Mouse (Mus musculus) heart, embryonic 12.5 days (tissue): ENCODE measurements at regions not wholly inside any gene's neighbourhood (a gene's known extent, or its start where the extent isn't known, plus 50 kb on each side); places are given as distances from the start of the nearest gene placed in this dataset.

Source experiments
- ATAC-seq: fragments of 200-750 bp; cut with Nextera tagmentation; 2 replicates; pipeline ENCODE4 v1.8.0; 2017; ENCODE audit warnings: moderate TSS enrichment, moderate library complexity; ENCODE audit not compliant: insufficient number of reproducible peaks, low FRiP score
- H3K27ac ChIP-seq: fragments of 300-500 bp; sonication (generic); 2 replicates; pipeline ENCODE4 v1.5.1; 2016; ENCODE audit warnings: mild to moderate bottlenecking, moderate library complexity; ENCODE audit not compliant: poor library complexity, severe bottlenecking
- H3K27me3 ChIP-seq: fragments of 300-500 bp; sonication (generic); replicated peaks from 2 replicates; pipeline ENCODE4 v1.6.1; 2016; ENCODE audit warnings: mild to moderate bottlenecking, moderate library complexity
- H3K36me3 ChIP-seq: fragments of 300-500 bp; sonication (generic); 2 replicates; pipeline ENCODE4 v1.6.1; 2016; ENCODE audit warnings: mild to moderate bottlenecking, moderate library complexity
- H3K4me1 ChIP-seq: fragments of 300-500 bp; sonication (generic); replicated peaks from 2 replicates; pipeline ENCODE4 v1.6.1; 2016; ENCODE audit warnings: mild to moderate bottlenecking
- H3K4me2 ChIP-seq: fragments of 300-500 bp; sonication (generic); 2 replicates; pipeline ENCODE4 v1.6.1; 2016; ENCODE audit warnings: mild to moderate bottlenecking, moderate library complexity
- H3K4me3 ChIP-seq: fragments of 300-500 bp; sonication (generic); 2 replicates; pipeline ENCODE4 v1.5.1; 2016; ENCODE audit warnings: mild to moderate bottlenecking
- H3K9ac ChIP-seq: fragments of 300-500 bp; sonication (generic); 2 replicates; pipeline ENCODE4 v1.6.1; 2016; ENCODE audit warnings: mild to moderate bottlenecking, moderate library complexity
- H3K9me3 ChIP-seq: fragments of 300-500 bp; sonication (generic); replicated peaks from 2 replicates; pipeline ENCODE4 v1.6.1; 2016; ENCODE audit warnings: mild to moderate bottlenecking, moderate library complexity
- WGBS: fragments of 180-500 bp; shearing (Covaris S2); methylation state at CpG from one replicate; pipeline ENCODE4 v1.1.7; 2016; 5-methylcytosine and 5-hydroxymethylcytosine counted together

DNA sequence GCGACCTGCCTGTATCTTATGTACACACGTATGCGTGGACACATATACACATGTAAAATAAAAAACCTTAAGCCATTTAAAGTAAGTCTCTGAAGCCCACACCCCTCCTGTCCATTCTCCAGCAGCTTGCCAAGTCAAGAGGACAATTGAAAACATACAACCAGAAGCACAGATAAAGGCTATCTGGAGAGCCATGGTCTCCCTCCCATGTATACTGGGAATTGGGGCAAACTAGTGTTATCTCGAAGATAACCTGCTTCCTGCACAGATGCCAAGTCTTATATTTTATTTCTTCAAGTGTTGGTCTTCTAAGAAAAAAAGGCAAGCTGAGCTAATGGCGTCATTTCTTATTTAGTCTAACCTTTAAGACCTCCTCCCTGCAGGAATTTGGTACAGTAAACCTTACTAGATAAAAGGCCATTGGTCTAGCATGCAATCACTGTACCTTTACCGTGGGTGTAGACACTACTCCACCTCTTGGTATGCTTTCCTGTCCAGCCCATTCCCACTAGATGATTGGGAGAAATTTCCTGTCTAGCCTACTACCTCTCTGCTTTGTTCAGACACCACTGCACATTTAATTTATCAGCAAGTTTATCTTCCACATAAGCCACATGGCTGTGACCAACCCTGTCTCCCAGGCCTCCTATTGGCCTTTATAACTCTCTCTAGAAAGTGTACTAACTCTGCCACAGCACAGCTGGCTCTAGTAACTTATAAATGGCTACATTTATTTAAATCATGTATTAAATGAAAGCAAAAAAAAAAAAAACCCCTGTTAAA lies 223.8 kb upstream of the Gm11114 start:
- H3K4me3 ChIP-seq, result no peak overlapping the region
- H3K9me3 ChIP-seq, result no peaks in the 10 kb centered on the region
- H3K27me3 ChIP-seq, result no peaks in the 10 kb centered on the region
- WGBS, result 55% methylated on average over 6 of the region's 6 CpGs
- H3K4me2 ChIP-seq, result no peak overlapping the region
- H3K36me3 ChIP-seq, result no peaks in the 10 kb centered on the region
- H3K4me1 ChIP-seq, result peaks cover 13% of the 10 kb centered on the region
- peak; percentile 74 for ATAC-seq
- no peak overlapping the region for H3K9ac ChIP-seq
- no peak overlapping the region for H3K27ac ChIP-seq

DNA sequence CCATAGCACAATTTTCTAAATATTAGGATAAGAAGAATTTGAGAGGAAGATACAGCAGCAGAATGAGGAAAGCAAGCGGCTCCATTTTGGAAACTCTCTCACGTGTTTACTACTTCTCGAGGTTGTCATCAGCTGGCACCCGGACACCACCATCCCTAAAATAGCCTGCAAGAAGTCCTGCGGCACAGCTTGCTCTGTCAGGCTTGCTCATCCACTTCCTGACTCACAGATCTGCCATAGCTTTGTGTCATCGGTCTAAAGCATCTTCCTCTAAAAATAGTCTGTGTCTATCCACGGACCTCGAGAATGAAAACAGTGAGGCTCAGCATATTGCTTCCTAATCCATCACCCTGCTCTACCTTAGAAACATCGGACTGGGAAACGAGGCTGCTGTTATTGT lies 222.3 kb upstream of the Gm11114 start:
- Histone ChIP-seq H3K4me1 (peaks cover 13% of the 10 kb centered on the region), H3K9me3 (no peaks in the 10 kb centered on the region), H3K9ac (no peak overlapping the region), H3K4me2 (peak overlapping the region; percentile 56), H3K27me3 (no peaks in the 10 kb centered on the region), H3K4me3 (peak overlapping the region; percentile 27; the same call in 1 of the 2 replicates), H3K27ac (no peak overlapping the region), H3K36me3 (no peaks in the 10 kb centered on the region)
- WGBS, result 33% methylated on average over 10 of the region's 10 CpGs
- no peak for ATAC-seq

DNA sequence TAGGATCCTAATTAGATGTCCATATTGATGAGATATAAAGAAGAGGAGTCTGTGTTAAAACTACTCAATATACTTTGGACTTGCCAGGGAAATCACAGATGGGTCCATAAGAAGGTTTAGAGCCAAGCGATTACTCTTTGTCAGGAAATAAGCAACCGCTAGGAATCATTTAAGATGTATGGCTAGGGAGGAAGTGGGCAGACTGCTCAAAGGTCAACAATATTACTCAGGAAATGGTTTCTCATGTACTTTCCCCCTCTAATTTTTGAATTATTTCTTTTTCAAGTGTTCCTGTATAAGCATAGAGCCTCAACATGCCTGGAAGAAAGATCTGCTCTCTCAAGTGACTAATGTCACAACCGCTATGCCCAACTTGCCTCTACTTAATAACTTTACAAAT lies 217.3 kb upstream of the Gm11114 start:
- Histone ChIP-seq H3K4me2 (no peak overlapping the region), H3K27me3 (no peaks in the 10 kb centered on the region), H3K27ac (no peak overlapping the region), H3K4me3 (no peak overlapping the region), H3K9ac (no peak overlapping the region), H3K9me3 (no peaks in the 10 kb centered on the region), H3K4me1 (no peaks in the 10 kb centered on the region), H3K36me3 (no peaks in the 10 kb centered on the region)
- 84% methylated on average over 3 of the region's 3 CpGs for WGBS
- ATAC-seq, result no peak

DNA sequence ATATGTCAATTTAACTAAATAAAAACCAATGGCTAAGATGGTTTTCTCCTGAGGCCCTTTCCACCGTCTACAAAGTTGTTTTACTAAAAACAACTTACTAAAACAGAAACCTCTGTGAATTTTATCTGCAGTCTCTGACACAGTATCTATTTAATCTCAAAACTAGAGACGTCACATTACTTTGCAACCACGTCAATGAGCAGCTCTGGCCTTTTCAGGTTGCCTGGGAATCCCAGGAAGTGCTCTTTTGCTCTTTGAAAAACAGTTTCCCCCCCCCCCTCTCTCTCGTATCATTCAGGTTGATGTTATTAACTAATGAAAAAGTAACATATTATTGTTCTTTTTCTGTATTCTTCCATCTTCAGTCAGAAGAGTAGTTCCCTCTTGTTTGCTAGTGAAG lies 216.1 kb upstream of the Gm11114 start:
- H3K27ac ChIP-seq, result no peak overlapping the region
- no peaks in the 10 kb centered on the region for H3K9me3 ChIP-seq
- H3K27me3 ChIP-seq, result no peaks in the 10 kb centered on the region
- no peaks in the 10 kb centered on the region for H3K4me1 ChIP-seq
- no peak for ATAC-seq
- no peak overlapping the region for H3K4me2 ChIP-seq
- H3K36me3 ChIP-seq, result no peaks in the 10 kb centered on the region
- H3K9ac ChIP-seq, result no peak overlapping the region
- 47% methylated on average over 4 of the region's 4 CpGs for WGBS
- no peak overlapping the region for H3K4me3 ChIP-seq

DNA sequence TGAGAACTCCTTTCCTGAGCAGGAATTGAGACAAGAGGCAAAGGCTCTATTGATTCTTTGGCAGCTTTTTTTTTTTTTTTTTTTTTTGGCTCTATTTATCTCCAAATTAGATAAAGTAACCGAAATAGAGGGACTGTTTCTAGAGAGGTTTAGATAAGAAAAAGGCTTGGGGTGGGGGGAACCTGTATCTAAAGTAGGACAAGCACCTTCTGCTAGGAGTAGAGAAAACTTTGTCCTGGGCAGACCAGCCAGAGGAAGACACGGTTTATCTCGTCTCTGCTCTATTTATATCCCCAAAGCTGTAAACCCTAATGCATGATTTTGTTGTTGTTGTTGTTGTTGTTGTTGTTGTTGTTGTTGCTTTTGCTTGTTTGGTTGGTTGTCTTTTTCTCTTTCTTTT lies 199.6 kb upstream of the Gm11114 start:
- no peaks in the 10 kb centered on the region for H3K27me3 ChIP-seq
- H3K9me3 ChIP-seq, result no peaks in the 10 kb centered on the region
- no peaks in the 10 kb centered on the region for H3K4me1 ChIP-seq
- no peak overlapping the region for H3K4me3 ChIP-seq
- H3K36me3 ChIP-seq, result no peaks in the 10 kb centered on the region
- ATAC-seq, result no peak
- 20% methylated on average over 3 of the region's 3 CpGs for WGBS
- no peak overlapping the region for H3K4me2 ChIP-seq
- H3K9ac ChIP-seq, result no peak overlapping the region
- H3K27ac ChIP-seq, result no peak overlapping the region

DNA sequence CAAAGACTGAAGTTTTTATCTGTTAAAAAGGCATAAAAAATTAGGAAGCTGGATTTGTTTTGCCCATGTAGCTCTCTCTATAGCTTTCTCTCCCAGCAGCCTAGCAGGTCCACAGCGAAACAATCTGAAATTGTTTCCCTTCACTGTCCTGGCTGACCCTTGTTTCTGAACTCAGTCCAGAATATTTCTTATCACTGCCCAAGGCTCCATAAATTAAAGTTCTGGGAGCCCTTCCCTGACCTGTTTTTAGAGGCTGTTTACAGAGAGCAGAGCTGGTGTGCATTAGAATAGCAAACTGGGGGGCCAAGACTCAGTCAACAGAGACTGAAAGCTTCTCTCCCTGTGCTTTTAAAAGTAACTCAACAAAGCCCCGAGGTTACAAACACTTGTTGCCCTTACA lies 198.3 kb upstream of the Gm11114 start:
- no peaks in the 10 kb centered on the region for H3K36me3 ChIP-seq
- H3K4me3 ChIP-seq, result no peak overlapping the region
- 0 out of 2 replicates have a peak, but pooled peaks cover 3% of the 10 kb centered on the region for H3K9me3 ChIP-seq
- no peak overlapping the region for H3K9ac ChIP-seq
- H3K4me1 ChIP-seq, result no peaks in the 10 kb centered on the region
- WGBS, result 61% methylated on average over 2 of the region's 2 CpGs
- H3K27me3 ChIP-seq, result no peaks in the 10 kb centered on the region
- no peak overlapping the region for H3K27ac ChIP-seq
- ATAC-seq, result no peak
- H3K4me2 ChIP-seq, result no peak overlapping the region

DNA sequence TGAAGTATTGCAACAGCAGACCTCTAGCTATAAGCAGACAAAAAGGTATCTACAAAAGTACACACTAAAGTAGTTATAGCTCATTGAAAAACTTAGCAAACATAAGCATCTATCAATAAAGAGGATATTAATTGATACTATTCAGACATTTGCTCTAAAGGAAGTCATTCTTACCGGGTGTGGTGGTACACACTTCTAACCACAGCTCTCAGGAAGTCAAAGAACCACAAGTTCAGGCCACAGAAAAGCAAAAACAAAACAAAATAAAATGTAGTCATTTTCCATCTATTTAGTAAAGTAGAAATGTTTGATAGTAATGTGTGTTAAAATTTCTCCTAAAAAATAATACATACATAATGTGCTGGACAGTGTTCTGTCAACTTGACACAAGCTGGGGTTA lies 192.5 kb upstream of the Gm11114 start:
- 0 out of 2 replicates have a peak, but pooled peaks cover 4% of the 10 kb centered on the region for H3K4me1 ChIP-seq
- no peaks in the 10 kb centered on the region for H3K36me3 ChIP-seq
- no peak overlapping the region for H3K4me3 ChIP-seq
- no peak overlapping the region for H3K27ac ChIP-seq
- no peak overlapping the region for H3K9ac ChIP-seq
- ATAC-seq, result no peak
- 70% methylated on average over 1 of the region's 1 CpGs for WGBS
- no peak overlapping the region for H3K4me2 ChIP-seq
- H3K9me3 ChIP-seq, result 0 out of 2 replicates have a peak, but pooled peaks cover 3% of the 10 kb centered on the region
- no peaks in the 10 kb centered on the region for H3K27me3 ChIP-seq

DNA sequence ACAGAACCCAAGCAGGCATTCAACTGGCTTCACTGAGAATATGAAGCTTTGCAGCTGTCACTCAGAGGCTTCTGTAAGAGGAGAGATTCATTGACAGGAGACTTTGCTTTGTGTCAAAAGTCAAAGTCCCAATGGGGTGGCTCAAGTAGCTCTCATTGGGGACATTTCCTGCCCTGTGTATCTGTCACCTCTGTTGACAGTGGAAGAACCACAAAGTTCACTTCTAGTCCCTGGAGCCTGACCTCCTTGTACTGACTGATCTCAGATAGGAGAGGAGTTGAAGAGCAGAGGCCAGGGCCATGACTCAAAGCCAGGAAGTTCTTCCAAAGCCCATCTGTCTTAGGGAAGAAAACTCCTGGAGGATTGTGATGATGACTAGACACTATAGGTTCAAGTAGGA lies 191.5 kb upstream of the Gm11114 start:
- H3K9ac ChIP-seq, result no peak overlapping the region
- H3K27me3 ChIP-seq, result no peaks in the 10 kb centered on the region
- H3K4me3 ChIP-seq, result no peak overlapping the region
- no peak overlapping the region for H3K27ac ChIP-seq
- H3K9me3 ChIP-seq, result 0 out of 2 replicates have a peak, but pooled peaks cover 3% of the 10 kb centered on the region
- no peaks in the 10 kb centered on the region for H3K36me3 ChIP-seq
- no peak overlapping the region for H3K4me2 ChIP-seq
- ATAC-seq, result no peak
- H3K4me1 ChIP-seq, result 0 out of 2 replicates have a peak, but pooled peaks cover 4% of the 10 kb centered on the region

DNA sequence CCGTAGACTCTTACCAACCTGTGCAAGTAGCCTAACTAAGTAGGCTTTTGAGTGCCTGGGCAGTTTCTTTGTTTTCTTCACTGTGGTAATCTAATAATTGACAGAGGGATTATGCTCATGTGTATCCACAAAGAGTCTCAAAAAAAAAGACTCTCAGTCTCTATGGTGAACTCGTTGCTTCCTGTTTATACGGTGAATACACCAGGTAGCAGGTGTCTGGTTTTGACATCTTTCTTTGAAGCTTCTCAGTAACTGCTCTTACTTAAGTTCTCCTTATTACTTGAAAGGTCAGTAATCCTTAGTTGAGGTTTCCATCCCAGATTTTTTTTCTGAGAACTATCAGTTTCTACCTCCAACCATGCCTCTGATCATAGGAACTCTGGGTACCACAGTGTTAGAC lies 188.9 kb upstream of the Gm11114 start:
- 87% methylated on average over 3 of the region's 3 CpGs for WGBS
- no peak for ATAC-seq

DNA sequence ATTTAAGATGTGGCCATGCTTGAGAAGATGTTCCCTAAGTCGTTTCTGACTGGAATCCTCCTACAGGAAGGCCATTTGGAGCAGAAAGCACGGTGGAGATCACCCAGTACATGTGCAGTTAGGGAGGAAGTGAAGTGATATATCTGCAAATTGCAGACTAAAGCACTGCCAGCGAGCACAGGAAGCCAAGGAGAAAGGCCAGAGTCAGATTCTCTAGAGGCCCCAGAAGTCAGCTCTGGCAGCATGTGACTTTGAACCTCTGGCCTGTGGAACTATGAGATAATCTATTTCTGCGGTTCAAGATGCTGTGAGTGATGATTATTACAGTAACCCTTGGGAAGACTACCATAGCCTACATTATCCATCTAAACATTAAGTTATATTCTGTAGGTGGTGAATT lies 186.8 kb upstream of the Gm11114 start:
- WGBS, result 45% methylated on average over 4 of the region's 4 CpGs

More for the DNA sequence above, 188.9 kb upstream of the Gm11114 start:
- Histone ChIP-seq H3K4me3 (no peak overlapping the region), H3K9me3 (0 out of 2 replicates have a peak, but pooled peaks cover 3% of the 10 kb centered on the region), H3K9ac (no peak overlapping the region), H3K27ac (no peak overlapping the region), H3K4me1 (0 out of 2 replicates have a peak, but pooled peaks cover 4% of the 10 kb centered on the region), H3K36me3 (no peaks in the 10 kb centered on the region), H3K27me3 (no peaks in the 10 kb centered on the region), H3K4me2 (no peak overlapping the region)

DNA sequence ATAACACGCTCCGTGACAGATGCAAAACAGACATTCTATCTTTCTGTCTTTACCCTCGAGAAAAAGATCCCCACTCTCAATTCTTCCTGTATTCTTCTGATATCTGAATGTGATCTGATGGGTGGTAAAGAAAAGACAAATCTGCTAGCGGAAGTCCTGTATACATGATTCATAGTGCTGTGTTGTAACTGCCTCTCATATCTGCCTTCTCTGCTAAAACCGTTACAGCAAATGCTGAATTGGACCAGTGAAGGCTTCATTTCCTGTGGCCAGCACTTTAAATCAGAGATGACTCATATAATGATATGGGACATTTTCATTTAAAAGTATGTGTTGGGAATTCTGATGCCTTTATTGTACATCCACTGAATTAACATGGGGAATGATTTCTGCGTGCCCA lies 186.0 kb upstream of the Gm11114 start:
- no peaks in the 10 kb centered on the region for H3K27me3 ChIP-seq
- H3K27ac ChIP-seq, result no peak overlapping the region
- 67% methylated on average over 6 of the region's 6 CpGs for WGBS
- no peaks in the 10 kb centered on the region for H3K4me1 ChIP-seq
- ATAC-seq, result no peak
- H3K9ac ChIP-seq, result no peak overlapping the region
- no peaks in the 10 kb centered on the region for H3K9me3 ChIP-seq
- H3K36me3 ChIP-seq, result no peaks in the 10 kb centered on the region
- H3K4me2 ChIP-seq, result no peak overlapping the region
- H3K4me3 ChIP-seq, result no peak overlapping the region

More for the DNA sequence above, 186.8 kb upstream of the Gm11114 start:
- no peaks in the 10 kb centered on the region for H3K9me3 ChIP-seq
- no peaks in the 10 kb centered on the region for H3K27me3 ChIP-seq
- no peak overlapping the region for H3K4me3 ChIP-seq
- no peaks in the 10 kb centered on the region for H3K36me3 ChIP-seq
- H3K4me2 ChIP-seq, result no peak overlapping the region
- no peak overlapping the region for H3K27ac ChIP-seq
- no peak overlapping the region for H3K9ac ChIP-seq
- ATAC-seq, result no peak
- H3K4me1 ChIP-seq, result 0 out of 2 replicates have a peak, but pooled peaks cover 4% of the 10 kb centered on the region

DNA sequence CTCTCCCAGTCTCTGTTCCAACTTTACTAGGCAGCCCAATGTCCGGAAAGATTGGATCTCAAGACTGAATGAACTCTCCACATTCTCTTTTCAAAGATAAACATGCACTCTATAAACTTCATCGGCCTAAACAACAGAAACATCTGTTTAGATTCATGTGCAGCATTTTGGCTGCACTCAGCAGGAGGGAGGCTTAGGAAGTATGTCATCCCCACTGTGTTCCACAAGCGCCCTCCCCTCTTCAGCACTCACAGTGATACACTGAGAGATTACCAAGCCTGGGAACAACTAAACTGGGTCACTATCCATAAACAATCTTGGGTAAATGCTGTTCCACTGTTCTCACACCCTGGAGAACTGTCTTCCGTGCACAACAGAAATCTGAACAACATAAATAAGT lies 185.5 kb upstream of the Gm11114 start:
- ATAC-seq, result no peak
- H3K27me3 ChIP-seq, result no peaks in the 10 kb centered on the region
- H3K27ac ChIP-seq, result no peak overlapping the region
- H3K4me1 ChIP-seq, result no peaks in the 10 kb centered on the region
- H3K4me2 ChIP-seq, result no peak overlapping the region
- H3K9me3 ChIP-seq, result no peaks in the 10 kb centered on the region
- 75% methylated on average over 4 of the region's 4 CpGs for WGBS
- no peak overlapping the region for H3K4me3 ChIP-seq
- H3K9ac ChIP-seq, result no peak overlapping the region
- no peaks in the 10 kb centered on the region for H3K36me3 ChIP-seq
